Mouse (Mus musculus) CH12.LX (cell line): ENCODE data around the gene Nup188. TPM values are rescaled to one million over a fixed set of nuclear protein-coding genes. Genes with fewer than 3 reads are reported as not detected.

Experiments used
- DNase-seq: peaks from one replicate; pipeline ENCODE4 v3.0.0-alpha.2; 2013; ENCODE audit errors: extremely low read depth
- H3K27ac ChIP-seq: 2 replicates; pipeline ENCODE4 v1.5.1; 2012; ENCODE audit warnings: low read depth, mild to moderate bottlenecking, control low read depth, moderate library complexity; ENCODE audit not compliant: insufficient read depth
- H3K27me3 ChIP-seq: replicated peaks from 2 replicates; pipeline ENCODE3; 2012; ENCODE audit warnings: inconsistent platforms
- H3K36me3 ChIP-seq, 2 experiments: replicated peaks in 1 of 2; 2 replicates each; pipeline versions ENCODE3 to v1.6.1; 2012; ENCODE audit warnings: inconsistent platforms in 1 of 2, low read length in 1 of 2, mild to moderate bottlenecking in 1 of 2, mixed read lengths in 1 of 2, moderate library complexity in 1 of 2; ENCODE audit not compliant: control insufficient read depth in 1 of 2, insufficient read depth in 1 of 2
- H3K4me1 ChIP-seq, 2 experiments: 2 replicates each; pipeline ENCODE4 v1.6.1; 2012; ENCODE audit warnings: inconsistent platforms in 1 of 2, moderate library complexity in 1 of 2; ENCODE audit not compliant: insufficient read depth in 2 of 2, control insufficient read depth in 1 of 2
- H3K4me2 ChIP-seq: 2 replicates; pipeline ENCODE4 v1.6.1; 2012; ENCODE audit warnings: low read depth, mild to moderate bottlenecking, control low read depth; ENCODE audit not compliant: poor library complexity, insufficient read depth, severe bottlenecking
- H3K4me3 ChIP-seq, 3 experiments: fragments of 150-350 bp in 1 of 3; sonication (generic) in 1 of 3; replicated peaks in 1 of 3; 2 replicates each; pipeline versions ENCODE3 to v1.5.1; 2011 to 2012; ENCODE audit warnings: low read depth in 2 of 3, low read length in 2 of 3, mild to moderate bottlenecking in 2 of 3, moderate library complexity in 2 of 3, control low read depth in 1 of 3, improper control_type of control experiment in 1 of 3, inconsistent platforms in 1 of 3, mixed read lengths in 1 of 3; ENCODE audit not compliant: poor library complexity in 1 of 3
- H3K79me2 ChIP-seq: replicated peaks from 2 replicates; pipeline ENCODE4 v1.6.1; 2012; ENCODE audit warnings: mild to moderate bottlenecking, moderate library complexity; ENCODE audit not compliant: control insufficient read depth, poor library complexity, insufficient read depth, severe bottlenecking; ENCODE audit errors: extremely low read depth
- H3K9ac ChIP-seq: 2 replicates; pipeline ENCODE4 v1.6.1; 2012; ENCODE audit warnings: low read depth, mild to moderate bottlenecking, control low read depth, moderate library complexity; ENCODE audit not compliant: insufficient read depth
- H3K9me3 ChIP-seq: replicated peaks from 2 replicates; pipeline ENCODE3; 2012; ENCODE audit warnings: low read length, inconsistent platforms, mixed read lengths
- BHLHE40 ChIP-seq: IDR thresholded peaks from 2 replicates; pipeline ENCODE4 v1.6.1; 2011; ENCODE audit warnings: mild to moderate bottlenecking, low read depth, low read length, improper control_type of control experiment
- CHD1 ChIP-seq: IDR thresholded peaks from 2 replicates; pipeline ENCODE4 v1.6.1; 2012; ENCODE audit warnings: low read depth, low read length, improper control_type of control experiment, inconsistent platforms
- CHD2 ChIP-seq: IDR thresholded peaks from 2 replicates; pipeline ENCODE4 v1.6.1; 2011; ENCODE audit warnings: low read length, improper control_type of control experiment
- CTCF ChIP-seq, 2 experiments: IDR thresholded peaks in 1 of 2; conservative IDR thresholded peaks in 1 of 2; 2 replicates each; pipeline ENCODE4 v1.5.1; 2011 to 2012; ENCODE audit warnings: low read depth in 2 of 2, low read length in 2 of 2, improper control_type of control experiment in 1 of 2, inconsistent platforms in 1 of 2, mild to moderate bottlenecking in 1 of 2, moderate library complexity in 1 of 2
- EP300 ChIP-seq: IDR thresholded peaks from 2 replicates; pipeline ENCODE4 v1.6.1; 2011; ENCODE audit warnings: low read length, improper control_type of control experiment
- ETS1 ChIP-seq: conservative IDR thresholded peaks from 2 replicates; pipeline ENCODE4 v1.6.1; 2012; ENCODE audit warnings: low read depth, mild to moderate bottlenecking, inconsistent platforms, low read length, improper control_type of control experiment, moderate library complexity
- HCFC1 ChIP-seq: IDR thresholded peaks from 2 replicates; pipeline ENCODE4 v1.6.1; 2012; ENCODE audit warnings: low read depth, mild to moderate bottlenecking, inconsistent platforms, low read length, improper control_type of control experiment
- MAFK ChIP-seq: IDR thresholded peaks from 2 replicates; pipeline ENCODE4 v1.6.1; 2011; ENCODE audit warnings: low read length, improper control_type of control experiment; ENCODE audit not compliant: insufficient replicate concordance
- MAZ ChIP-seq: IDR thresholded peaks from 2 replicates; pipeline ENCODE4 v1.6.1; 2012; ENCODE audit warnings: low read depth, mild to moderate bottlenecking, inconsistent platforms, low read length, improper control_type of control experiment, moderate library complexity
- MXI1 ChIP-seq: IDR thresholded peaks from 2 replicates; pipeline ENCODE4 v1.6.1; 2011; ENCODE audit warnings: mild to moderate bottlenecking, low read depth, low read length, improper control_type of control experiment
- MYC ChIP-seq: IDR thresholded peaks from 2 replicates; pipeline ENCODE4 v1.6.1; 2011; ENCODE audit warnings: low read depth, mild to moderate bottlenecking, improper control_type of control experiment, low read length
- NELFE ChIP-seq: IDR thresholded peaks from 2 replicates; pipeline ENCODE4 v1.6.1; 2011; ENCODE audit warnings: low read depth, low read length, improper control_type of control experiment
- PAX5 ChIP-seq: IDR thresholded peaks from 2 replicates; pipeline ENCODE4 v1.6.1; 2012; ENCODE audit warnings: low read length, inconsistent platforms, mixed read lengths
- POLR2A ChIP-seq: IDR thresholded peaks from 2 replicates; pipeline ENCODE4 v1.6.1; 2011; ENCODE audit warnings: low read depth, mild to moderate bottlenecking, improper control_type of control experiment, low read length
- RAD21 ChIP-seq: IDR thresholded peaks from 2 replicates; pipeline ENCODE4 v1.6.1; 2011; ENCODE audit warnings: low read depth, mild to moderate bottlenecking, low read length, improper control_type of control experiment, moderate library complexity
- RCOR1 ChIP-seq: conservative IDR thresholded peaks from 2 replicates; pipeline ENCODE4 v1.6.1; 2012; ENCODE audit warnings: low read depth, mild to moderate bottlenecking, inconsistent platforms, low read length, improper control_type of control experiment
- TBP ChIP-seq: conservative IDR thresholded peaks from 2 replicates; pipeline ENCODE4 v1.6.1; 2011; ENCODE audit warnings: low read depth, low read length, improper control_type of control experiment
- TCF12 ChIP-seq: IDR thresholded peaks from 2 replicates; pipeline ENCODE4 v1.6.1; 2014; ENCODE audit warnings: low read depth, mild to moderate bottlenecking, inconsistent platforms, low read length, improper control_type of control experiment
- ZMIZ1 ChIP-seq: IDR thresholded peaks from 2 replicates; pipeline ENCODE4 v1.6.1; 2012; ENCODE audit warnings: low read depth, mild to moderate bottlenecking, inconsistent platforms, low read length, improper control_type of control experiment
- ZNF384 ChIP-seq: IDR thresholded peaks from 2 replicates; pipeline ENCODE4 v1.6.1; 2012; ENCODE audit warnings: low read depth, low read length, improper control_type of control experiment, inconsistent platforms
- dilution Hi-C: fragments of 300-500 bp; cut with MboI; formaldehyde crosslinking; loops from 2 replicates; pipeline ENCODE4 v1.14.3; 2020; ENCODE audit warnings: low sequenced_read_pairs; ENCODE audit not compliant: extremely low pct_unique_long_range_greater_than_20kb, extremely low pct_ligation_motif_present
- in situ Hi-C: fragments of 300-500 bp; cut with MboI; formaldehyde crosslinking; loops from 3 replicates; pipeline ENCODE4 v1.14.3; 2019; ENCODE audit warnings: low sequenced_read_pairs, low pct_ligation_motif_present, low pct_unique_long_range_greater_than_20kb, mixed read lengths
- polyA plus RNA-seq: library from polyadenylated mRNA; unstranded; fragments of >175 nt; gene quantifications from 2 replicates; pipeline ENCODE4 v1.2.1, GENCODE M21; 2012; ENCODE audit warnings: low read depth; ENCODE audit not compliant: insufficient read length
- total RNA-seq, 2 experiments: library from RNA; depleted of rRNA; stranded (reverse); fragments of 300-350 nt in 1 of 2; fragments of >200 nt in 1 of 2; gene quantifications; 2 replicates each; pipeline ENCODE4 v1.2.3; 2012 to 2014

Gene Nup188
- total and polyA plus RNA-seq, 3 experiments, result 19.7 to 58.8 (median 47.6) TPM

GRCm38 (mm10) chr2:30249182-30249581 is 37.0 kb upstream of the Nup188 start:
- in situ Hi-C loops, result loop anchor here (10.0 kb wide), 1 partner anchor 64 kb away; no protein-coding TSS in a partner anchor
- H3K9ac ChIP-seq, result no peak overlapping the region
- dilution Hi-C loops, result no loop called here
- peaks cover 5 to 53% of the 10 kb centered on the region in 2 experiments for H3K36me3 ChIP-seq
- no peak overlapping the region for H3K4me2 ChIP-seq
- H3K9me3 ChIP-seq, result no peaks in the 10 kb centered on the region
- DNase-seq, result no peak
- no peak overlapping the region for H3K27ac ChIP-seq
- TF ChIP-seq MAZ (no peak), CHD1 (no peak), MAFK (no peak), ETS1 (no peak), TCF12 (no peak), CTCF (conservative IDR thresholded peaks at IDR 0.05 in 1 of 2, IDR thresholded peaks at IDR 0.05 in 1 of 2; ENCODE audit: low read depth in 2 of 2, low read length in 2 of 2) (no peak), EP300 (no peak), ZNF384 (no peak), PAX5 (no peak), RCOR1 (no peak), MYC (no peak), BHLHE40 (no peak), NELFE (no peak)
- H3K4me1 ChIP-seq, result peaks cover 22 to 51% of the 10 kb centered on the region in 2 experiments
- H3K4me3 ChIP-seq, result no peak overlapping the region
- no peaks in the 10 kb centered on the region for H3K79me2 ChIP-seq
- no peaks in the 10 kb centered on the region for H3K27me3 ChIP-seq

- Histone ChIP-seq H3K79me2 (no peaks in the 10 kb centered on the region), H3K36me3 (peaks cover 7 to 52% of the 10 kb centered on the region in 2 experiments), H3K27me3 (no peaks in the 10 kb centered on the region), H3K4me1 (peaks cover 22 to 47% of the 10 kb centered on the region in 2 experiments), H3K4me2 (no peak overlapping the region), H3K9ac (no peak overlapping the region), H3K27ac (no peak overlapping the region), H3K4me3 (no peak overlapping the region), H3K9me3 (no peaks in the 10 kb centered on the region)
- no peak for DNase-seq
- dilution Hi-C loops, result no loop called here
- in situ Hi-C loops, result no loop called here
- TF ChIP-seq RAD21 (no peak), POLR2A (no peak), ZNF384 (no peak), HCFC1 (no peak), TBP (no peak), MXI1 (no peak), CHD2 (no peak), ZMIZ1 (no peak), MAFK (no peak)
These were observed 35.8 kb upstream of the Nup188 start for GRCm38 (mm10) chr2:30250166-30251128.
